Mouse (Mus musculus) thymus, adult 2 months (tissue): Measurements from ENCODE around the gene Tmem255b.

ENCODE experiments used
- CTCF ChIP-seq: fragments of 200-500 bp; IDR thresholded peaks from 2 replicates; pipeline ENCODE4 v1.5.1; 2012; ENCODE audit warnings: mild to moderate bottlenecking, control low read depth, low read length, moderate library complexity, borderline replicate concordance; ENCODE audit not compliant: control insufficient read depth, poor library complexity, insufficient read depth; ENCODE audit errors: extremely low read depth
- POLR2A ChIP-seq: fragments of 200-500 bp; IDR thresholded peaks from 2 replicates; pipeline ENCODE4 v1.6.1; 2012; ENCODE audit warnings: mild to moderate bottlenecking, low read length, control low read depth, moderate library complexity; ENCODE audit not compliant: control insufficient read depth, poor library complexity, insufficient read depth; ENCODE audit errors: extremely low read depth

GRCm38 (mm10) chr8:13454341-13455113, 19.5 kb downstream of the Tmem255b start:
- no peak for TF ChIP-seq CTCF
- no peak for TF ChIP-seq POLR2A
